Mouse (Mus musculus) megakaryocyte, embryonic 14.5 days (primary cell): ENCODE data around the gene Wfdc15b.

Experiments
- FLI1 ChIP-seq: IDR thresholded peaks from 2 replicates; pipeline ENCODE4 v1.6.1; 2012; ENCODE audit warnings: low read length, inconsistent platforms, mixed read lengths
- GATA1 ChIP-seq: IDR thresholded peaks from 3 replicates; pipeline ENCODE4 v1.6.1; 2012; ENCODE audit warnings: mixed read lengths, low read length, inconsistent platforms, borderline replicate concordance

DNA sequence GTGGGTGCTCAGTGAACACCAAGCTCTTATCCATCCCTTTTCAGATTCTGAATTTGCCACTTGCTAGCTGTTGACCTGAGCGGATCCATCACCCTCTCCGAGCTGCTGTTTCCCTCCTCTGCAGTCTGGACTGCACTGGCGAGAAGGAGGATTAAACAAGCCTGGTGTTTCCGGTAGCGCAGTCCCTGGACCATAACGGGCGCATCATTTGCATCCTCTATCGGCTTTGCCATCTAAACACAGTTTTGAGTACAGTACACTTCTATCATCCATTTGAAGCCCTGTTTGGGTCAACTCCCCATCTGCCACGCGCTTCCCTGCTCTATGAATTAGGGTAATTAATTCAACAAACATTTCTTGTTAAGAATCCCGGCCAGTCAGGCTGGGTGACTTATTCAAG is 51.1 kb downstream of the Wfdc15b start:
- TF ChIP-seq GATA1 (no peak), FLI1 (no peak)
